Mouse (Mus musculus) urinary bladder, adult 2 months (tissue): ENCODE data around the gene Plekha5. TPM values are rescaled to one million over a fixed set of nuclear protein-coding genes. Genes with fewer than 3 reads are reported as not detected.

Source experiments
- DNase-seq: peaks from one replicate; pipeline ENCODE4 v3.0.0; 2022; ENCODE audit warnings: low spot score
- polyA plus RNA-seq: library from polyadenylated mRNA; depleted of rRNA; stranded (reverse); fragments of >200 nt; gene quantifications from 2 replicates; pipeline ENCODE4 v1.2.3, GENCODE M21; 2012

Plekha5 gene
- polyA plus RNA-seq, 1 experiment: 77.0 TPM

DNA sequence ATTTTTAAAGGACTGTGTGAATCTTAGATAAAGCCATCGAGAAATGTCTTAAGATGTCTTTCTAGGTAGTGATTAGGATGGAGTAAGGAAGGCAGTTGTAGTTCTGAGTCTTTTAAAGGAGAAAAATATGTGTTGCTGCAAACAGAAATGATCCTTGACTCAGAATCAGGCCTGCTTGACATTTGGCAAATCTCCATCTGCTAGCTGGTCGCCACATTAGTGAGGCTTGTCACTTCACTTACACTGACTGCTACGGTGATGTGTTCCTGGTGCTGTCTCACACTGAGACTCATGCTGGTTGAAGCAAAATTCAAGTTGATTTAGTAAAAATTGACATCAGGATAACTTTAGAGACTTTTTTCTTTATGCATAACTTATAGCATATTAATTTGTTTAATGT is 32.0 kb downstream of the Plekha5 start:
- no peak for DNase-seq

DNA sequence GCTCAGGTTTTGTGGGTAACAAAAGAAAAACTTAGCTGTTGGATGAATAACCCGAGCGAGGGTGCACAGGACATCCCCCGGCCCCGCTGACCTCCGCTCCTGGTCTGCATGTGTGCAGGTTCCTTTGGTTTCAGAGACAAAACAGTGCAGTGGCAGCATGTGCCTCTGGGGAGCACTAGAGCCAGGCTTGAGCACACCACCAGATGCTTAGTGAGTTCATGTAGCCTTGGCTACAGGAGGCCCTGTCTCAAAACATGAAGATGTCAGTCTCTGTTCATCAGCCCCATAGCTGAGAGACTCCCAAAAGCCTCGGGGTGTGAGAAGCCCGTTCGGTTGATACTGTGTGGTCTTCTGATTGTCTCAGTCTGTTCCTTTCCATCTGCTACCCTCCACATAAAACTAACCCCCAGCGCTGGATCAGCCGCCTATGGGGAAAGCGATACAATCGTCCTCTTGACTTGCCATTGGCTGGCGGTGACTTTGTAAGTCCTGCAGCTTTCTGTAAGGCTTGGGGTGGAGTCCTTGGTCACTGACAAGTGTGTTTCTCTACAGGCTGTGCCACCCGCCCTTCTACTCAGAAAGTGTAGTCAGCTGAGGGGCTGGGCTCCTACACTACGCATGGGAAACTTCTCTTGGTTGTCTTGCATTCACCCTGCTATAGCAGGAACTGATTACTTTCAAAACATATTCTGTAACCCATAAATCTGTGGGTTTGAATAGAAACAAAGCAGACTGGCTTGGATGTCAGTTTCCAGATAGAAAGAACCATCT is 32.7 kb downstream of the Plekha5 start:
- no peak for DNase-seq

DNA sequence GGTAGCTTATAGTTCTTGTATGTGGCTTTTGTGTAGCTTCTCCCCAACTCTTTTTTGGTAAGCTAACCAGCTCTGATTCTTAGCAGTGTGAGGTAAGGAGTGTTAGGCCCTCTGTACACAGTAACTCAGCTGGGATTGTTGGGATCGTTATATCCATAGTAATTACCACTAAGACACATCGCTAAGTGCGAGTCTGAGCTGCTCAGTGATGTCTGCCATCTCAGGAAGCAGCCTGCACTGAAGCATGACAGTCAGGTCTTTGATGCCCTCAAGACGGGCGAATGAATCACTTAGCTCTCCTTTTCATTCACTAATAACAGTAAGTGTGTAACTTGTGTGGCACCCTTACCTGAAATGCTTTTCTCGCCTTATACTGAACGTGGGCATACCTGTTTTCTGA is 36.5 kb downstream of the Plekha5 start:
- DNase-seq: no peak

DNA sequence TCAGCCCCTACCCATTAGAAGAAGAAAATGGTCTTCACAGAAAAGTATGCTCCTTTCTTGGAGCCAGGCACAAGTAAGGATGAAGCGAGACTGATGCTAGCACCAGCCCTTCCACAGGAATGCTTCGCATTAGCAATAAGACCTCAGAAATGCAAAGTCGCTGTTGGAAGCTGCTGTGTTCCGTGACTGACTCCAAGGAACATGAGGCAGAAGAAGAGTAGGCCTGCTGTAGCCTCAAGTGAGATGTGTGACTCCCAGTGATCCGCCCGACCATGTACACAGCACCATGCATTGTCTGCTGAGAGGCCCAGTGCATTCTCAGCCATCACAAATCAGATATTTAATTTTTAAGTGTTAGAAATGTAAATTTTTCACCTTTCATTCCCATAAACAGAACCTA is 41.0 kb downstream of the Plekha5 start:
- DNase-seq: no peak

- DNase-seq: no peak
Observed at GRCm38 (mm10) chr6:140465946-140466646, 42.2 kb downstream of the Plekha5 start.

- DNase-seq: no peak
Observed at GRCm38 (mm10) chr6:140466841-140467240, 43.0 kb downstream of the Plekha5 start.

DNA sequence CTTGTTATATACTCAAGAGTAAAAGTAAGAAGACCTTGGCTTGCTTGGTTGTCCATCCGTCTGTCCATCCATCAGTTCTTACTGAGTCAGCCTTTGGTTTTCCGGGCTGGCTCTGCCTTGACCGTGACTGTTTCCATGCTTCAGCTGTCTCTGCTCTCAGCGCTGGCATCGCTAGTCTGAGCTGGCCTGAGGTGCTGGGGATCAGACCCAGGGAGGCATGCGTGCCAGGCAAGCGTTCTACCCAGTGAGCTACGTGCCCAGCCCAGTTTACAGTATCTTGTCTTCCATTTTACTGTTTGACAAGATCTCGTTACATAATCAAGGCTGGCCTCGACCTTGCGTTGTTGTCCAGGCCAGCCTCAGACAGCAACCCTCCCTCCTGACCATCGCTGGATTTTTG is 44.0 kb downstream of the Plekha5 start:
- no peak for DNase-seq

- no peak for DNase-seq
Observed at GRCm38 (mm10) chr6:140469791-140470190, 45.9 kb downstream of the Plekha5 start.

DNA sequence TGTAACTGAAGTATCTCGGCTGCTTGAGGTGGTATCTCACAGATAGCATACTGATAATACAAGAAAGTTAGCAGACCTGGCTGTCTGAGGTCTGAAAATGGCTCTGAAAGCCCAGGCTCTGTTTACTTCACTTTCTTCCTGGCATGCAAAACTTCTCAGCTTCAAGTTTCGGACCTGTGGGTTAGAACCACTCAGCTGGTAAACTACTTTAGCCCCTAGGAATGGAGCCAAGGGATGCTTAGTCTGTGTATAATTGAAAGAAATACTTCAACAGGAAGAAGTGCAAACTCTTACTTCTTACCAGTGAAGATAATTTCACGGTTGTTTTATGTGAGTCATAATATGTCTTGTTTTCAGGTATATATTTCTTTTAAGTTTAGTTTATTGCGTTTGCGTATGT is 47.9 kb downstream of the Plekha5 start:
- DNase-seq: no peak

DNA sequence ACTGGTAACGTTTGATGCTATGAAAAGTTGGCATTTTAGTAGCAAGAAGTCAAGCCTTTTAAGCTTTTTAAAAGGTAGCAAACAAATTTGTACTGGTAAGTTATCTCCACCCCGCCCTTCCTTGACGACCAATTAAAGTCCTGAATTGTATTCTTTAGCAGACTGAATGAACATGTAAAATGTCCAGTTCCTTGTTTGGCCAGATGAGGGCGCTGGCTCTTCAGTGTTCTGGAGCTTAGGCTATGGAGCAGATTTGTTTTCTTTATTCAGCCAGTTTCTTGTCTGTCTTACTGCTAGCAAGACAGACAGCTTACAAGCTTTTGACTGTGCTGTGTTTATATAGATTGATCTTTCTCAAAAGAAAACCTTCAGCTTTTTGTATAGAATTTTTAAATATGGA is 48.5 kb downstream of the Plekha5 start:
- DNase-seq: no peak

DNA sequence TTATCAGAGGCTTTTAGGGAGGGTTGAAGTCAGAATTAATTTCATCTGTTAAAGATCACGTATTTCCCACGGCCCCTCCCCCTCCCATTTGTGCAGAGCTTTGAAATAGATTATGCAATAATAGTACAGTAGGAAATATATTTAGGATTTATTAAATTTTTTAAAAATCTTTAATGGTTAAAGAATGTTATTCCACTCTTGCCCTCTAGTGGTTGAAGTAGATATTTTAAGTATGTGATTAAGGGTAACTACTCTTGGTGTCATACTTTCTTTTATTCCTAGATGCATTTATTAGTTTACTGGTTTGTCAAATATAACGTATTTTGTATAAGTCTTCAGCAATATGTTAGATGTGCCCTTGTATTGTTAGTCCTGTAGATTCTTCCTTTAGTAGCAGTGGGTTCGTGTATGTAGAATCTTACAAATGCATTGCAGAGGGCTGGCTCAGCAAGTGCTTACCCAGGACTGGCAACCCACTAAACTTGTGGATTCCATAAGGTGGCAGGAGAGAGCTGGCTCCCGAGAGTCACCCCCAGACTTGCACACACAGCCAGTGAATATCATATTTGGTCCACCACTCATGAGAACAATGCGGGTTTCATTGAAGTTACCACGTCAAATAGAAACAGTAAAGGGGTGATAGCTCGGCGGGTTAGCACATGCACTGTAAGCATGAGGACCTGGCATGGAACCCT is 51.7 kb downstream of the Plekha5 start:
- DNase-seq: no peak

GRCm38 (mm10) chr6:140476981-140477380 is 53.1 kb downstream of the Plekha5 start:
- DNase-seq: no peak

DNA sequence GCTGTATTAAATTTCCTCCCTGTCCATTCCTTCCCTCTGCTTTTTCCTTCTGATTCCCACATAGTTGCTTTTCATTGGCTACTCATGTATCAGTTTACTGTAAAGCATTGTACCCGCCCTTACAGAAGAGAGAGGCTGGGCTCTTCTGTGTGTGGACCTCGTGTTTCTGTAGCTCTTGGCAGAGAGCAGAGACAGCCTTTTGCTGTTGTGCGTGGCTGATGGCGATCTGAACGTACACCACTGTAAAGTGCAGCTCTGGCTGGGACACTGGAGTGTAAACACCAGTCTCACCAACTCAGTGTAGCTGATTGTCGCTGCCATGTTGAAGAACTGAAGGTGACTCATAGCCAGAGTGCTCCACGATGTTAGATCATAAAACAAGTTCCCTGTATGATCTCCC is 54.2 kb downstream of the Plekha5 start:
- no peak for DNase-seq

DNA sequence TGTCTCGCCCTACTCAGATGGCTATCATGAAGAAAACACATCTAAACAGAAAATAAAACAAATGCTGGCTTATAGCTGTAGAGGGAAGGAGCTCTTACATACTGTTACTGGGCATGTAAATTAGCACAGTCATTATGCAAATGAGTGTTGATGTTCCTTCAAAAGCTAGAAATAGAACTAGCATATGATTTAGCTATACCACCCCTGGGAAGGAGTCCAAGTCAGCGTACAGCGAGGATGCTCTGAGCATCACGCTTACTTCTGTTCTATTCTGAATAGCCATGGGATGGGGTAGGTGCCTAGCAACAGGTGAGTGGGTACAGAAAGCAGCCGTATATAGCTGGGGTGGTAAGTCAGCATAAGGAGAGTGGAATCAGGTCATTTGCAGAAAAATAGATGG is 55.1 kb downstream of the Plekha5 start:
- DNase-seq: no peak

DNA sequence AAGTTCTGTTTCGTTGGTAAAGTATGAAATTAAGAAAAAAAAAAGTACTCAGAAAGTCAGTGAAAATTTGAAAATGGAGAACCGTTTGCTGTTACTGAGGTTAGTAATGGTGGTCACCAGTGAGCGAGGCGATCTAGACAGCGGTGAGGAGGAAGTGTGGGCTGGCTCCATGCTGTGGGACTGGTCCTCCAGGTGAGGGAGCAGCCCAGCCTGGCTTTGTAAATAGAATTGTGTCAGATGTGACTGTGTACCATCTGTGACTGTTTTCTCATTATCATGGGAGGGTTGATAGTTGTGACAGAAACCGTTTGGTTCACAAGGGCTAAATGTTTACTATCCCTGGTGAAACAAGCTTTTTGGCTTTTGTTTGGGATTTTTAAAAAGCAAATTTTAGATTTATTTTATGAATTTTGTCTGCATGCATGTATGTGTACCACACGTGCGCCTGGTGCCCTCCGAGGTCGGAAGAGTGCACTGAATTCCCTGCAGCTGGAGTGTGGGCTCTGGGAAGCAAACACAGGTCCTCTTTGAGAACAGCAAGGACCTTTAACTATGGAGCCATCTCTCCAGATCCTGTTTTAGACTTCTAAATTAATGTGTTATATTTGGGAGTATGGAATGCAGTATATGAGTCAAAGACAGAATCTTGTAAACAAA is 56.7 kb downstream of the Plekha5 start:
- no peak for DNase-seq

DNA sequence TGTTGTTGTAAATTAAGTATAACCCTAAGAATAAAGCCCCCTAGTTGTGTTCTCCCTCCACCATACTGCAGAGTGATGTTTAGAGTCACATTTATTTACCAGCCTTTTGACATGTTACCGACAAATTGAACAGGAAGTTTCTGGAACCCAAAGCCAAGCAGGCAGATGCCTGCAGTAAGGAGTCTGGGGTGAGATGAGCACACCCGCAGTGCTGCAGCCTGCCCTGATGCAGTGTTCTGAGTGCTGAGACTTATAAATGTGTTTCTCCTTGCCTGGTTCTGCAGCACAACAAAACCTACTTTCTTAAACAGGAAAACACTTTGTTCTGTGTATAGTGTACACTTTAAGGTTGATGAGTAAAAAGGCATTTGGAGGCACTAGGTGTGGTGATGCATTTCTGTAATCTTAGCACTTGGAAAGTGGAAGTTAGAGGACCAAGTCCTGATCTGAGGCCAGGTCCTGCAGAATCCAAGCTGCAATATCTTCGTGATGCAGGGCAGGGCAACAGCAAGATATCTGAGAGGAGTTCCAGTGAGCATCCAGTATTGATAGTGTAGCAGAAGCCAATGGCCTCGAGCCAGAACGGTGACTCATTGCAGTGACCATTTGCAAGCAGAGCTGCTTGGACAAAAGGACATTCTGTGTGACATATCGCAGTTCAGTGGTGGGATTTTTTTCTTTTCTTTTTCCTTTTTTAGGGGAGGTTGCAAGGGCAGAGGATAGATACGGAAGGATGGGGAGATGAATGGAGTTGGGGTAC is 58.0 kb downstream of the Plekha5 start:
- DNase-seq: no peak

DNA sequence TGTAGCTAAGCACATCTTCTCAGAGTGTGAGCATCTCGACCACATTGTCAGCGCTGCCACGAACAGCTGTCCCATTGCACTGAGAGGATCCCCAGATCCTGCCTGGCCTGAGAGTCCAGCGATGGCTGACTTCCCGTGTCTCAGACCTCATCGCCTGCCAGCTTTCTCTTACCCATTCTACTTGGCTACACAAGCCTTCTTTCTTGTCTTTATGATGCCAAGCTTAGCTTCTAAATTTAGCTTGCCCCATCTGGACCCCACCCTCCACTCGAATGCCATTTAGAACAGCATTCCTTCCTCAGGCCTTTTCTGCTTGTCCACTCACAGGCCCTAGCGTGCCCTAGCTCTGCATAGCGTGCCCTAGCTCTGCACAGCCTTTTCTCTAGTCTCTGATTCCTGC is 60.3 kb downstream of the Plekha5 start:
- DNase-seq: no peak

GRCm38 (mm10) chr6:140485636-140486035 is 61.8 kb downstream of the Plekha5 start:
- DNase-seq: no peak

DNA sequence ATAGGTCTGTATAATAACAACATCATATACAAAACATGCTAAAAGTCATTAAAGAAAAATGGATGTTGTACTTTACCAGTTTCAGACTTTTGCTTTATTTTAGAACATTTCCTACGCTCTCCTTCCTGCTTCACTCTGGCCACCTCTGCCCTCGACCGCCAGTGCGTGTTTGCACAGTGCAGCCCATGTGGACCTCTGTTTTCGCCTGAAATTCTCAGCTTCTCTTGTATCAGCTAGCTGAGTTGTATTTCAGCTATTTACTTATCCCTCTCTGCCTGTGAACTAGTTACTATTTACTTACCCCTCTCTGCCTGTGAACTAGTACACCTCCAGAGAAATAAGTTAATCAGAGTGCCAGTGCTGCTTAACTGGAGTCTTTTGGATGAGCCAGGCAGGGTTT is 62.8 kb downstream of the Plekha5 start:
- DNase-seq: no peak

- DNase-seq: no peak
Observed at GRCm38 (mm10) chr6:140487489-140487888, 63.6 kb downstream of the Plekha5 start.

- no peak for DNase-seq
Observed at GRCm38 (mm10) chr6:140488673-140489072, 64.8 kb downstream of the Plekha5 start.

DNA sequence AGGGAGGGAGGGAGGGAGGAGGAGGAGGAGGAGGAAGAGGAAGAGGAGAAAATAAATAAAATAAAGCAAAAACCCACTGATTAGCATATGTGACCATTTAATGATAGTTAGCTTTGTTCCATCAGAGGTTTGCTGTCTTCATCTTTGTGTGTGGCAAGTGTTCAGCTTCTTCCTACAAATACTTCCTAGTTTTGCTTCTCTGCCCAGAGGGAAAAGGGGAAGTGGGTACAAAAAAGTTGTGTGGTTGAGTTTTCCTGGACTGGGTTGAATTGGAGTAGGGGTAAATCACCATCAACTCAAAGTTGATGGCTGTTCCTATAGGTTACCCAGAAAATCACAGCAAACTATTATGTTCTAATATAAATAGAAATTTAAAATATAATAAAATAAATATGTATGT is 65.7 kb downstream of the Plekha5 start:
- DNase-seq: no peak
